Mouse (Mus musculus) ES-E14 (cell line): ENCODE results near the gene Zc3h13. TPM values are rescaled to one million over a fixed set of nuclear protein-coding genes. Genes with fewer than 3 reads are reported as not detected.

Experiments
- DNase-seq: peaks from one replicate; pipeline ENCODE4 v3.0.0-alpha.2; 2013; ENCODE audit warnings: low read depth, low spot score
- H3K27ac ChIP-seq: 2 replicates; pipeline ENCODE4 v1.5.1; 2012; ENCODE audit warnings: low read depth, mild to moderate bottlenecking, low read length, moderate library complexity, mixed read lengths; ENCODE audit not compliant: poor library complexity, insufficient read depth, severe bottlenecking
- H3K36me3 ChIP-seq: 2 replicates; pipeline ENCODE4 v1.6.1; 2012; ENCODE audit warnings: mild to moderate bottlenecking, low read length, moderate library complexity, mixed read lengths; ENCODE audit not compliant: control insufficient read depth, poor library complexity, insufficient read depth, severe bottlenecking
- H3K4me1 ChIP-seq, 2 experiments: fragments of 150-350 bp in 1 of 2; sonication (generic) in 1 of 2; 2 replicates each; pipeline ENCODE4 v1.6.1; 2012; ENCODE audit warnings: low read length in 2 of 2, mild to moderate bottlenecking in 1 of 2, mixed read lengths in 1 of 2; ENCODE audit not compliant: control insufficient read depth in 2 of 2, insufficient read depth in 2 of 2, poor library complexity in 1 of 2
- H3K4me3 ChIP-seq, 2 experiments: fragments of 150-350 bp in 1 of 2; sonication (generic) in 1 of 2; 2 replicates each; pipeline ENCODE4 v1.5.1; 2012; ENCODE audit warnings: low read length in 2 of 2, low read depth in 1 of 2, mild to moderate bottlenecking in 1 of 2, mixed read lengths in 1 of 2; ENCODE audit not compliant: insufficient read depth in 1 of 2, poor library complexity in 1 of 2, severe bottlenecking in 1 of 2
- H3K9ac ChIP-seq: 2 replicates; pipeline ENCODE4 v1.6.1; 2012; ENCODE audit warnings: low read depth, mild to moderate bottlenecking, low read length, mixed read lengths; ENCODE audit not compliant: poor library complexity, insufficient read depth, severe bottlenecking
- H3K9me3 ChIP-seq: fragments of 150-350 bp; sonication (generic); 2 replicates; pipeline ENCODE4 v1.6.1; 2012; ENCODE audit warnings: low read depth, mild to moderate bottlenecking, low read length; ENCODE audit not compliant: control insufficient read depth, insufficient read depth
- CHD2 ChIP-seq: IDR thresholded peaks from 2 replicates; pipeline ENCODE4 v1.6.1; 2014; ENCODE audit warnings: mild to moderate bottlenecking, low read depth, low read length, inconsistent platforms
- HCFC1 ChIP-seq: IDR thresholded peaks from 2 replicates; pipeline ENCODE4 v1.6.1; 2012; ENCODE audit warnings: low read length, inconsistent platforms, borderline replicate concordance; ENCODE audit not compliant: insufficient read depth
- MAFK ChIP-seq: IDR thresholded peaks from 2 replicates; pipeline ENCODE4 v1.6.1; 2014; ENCODE audit warnings: mild to moderate bottlenecking, low read depth, low read length, inconsistent platforms; ENCODE audit not compliant: insufficient read depth
- ZC3H11A ChIP-seq: IDR thresholded peaks from 2 replicates; pipeline ENCODE4 v1.6.1; 2012; ENCODE audit warnings: low read depth, mild to moderate bottlenecking, inconsistent platforms, low read length, borderline replicate concordance
- ZNF384 ChIP-seq: IDR thresholded peaks from 2 replicates; pipeline ENCODE4 v1.6.1; 2012; ENCODE audit warnings: low read depth, low read length, inconsistent platforms
- in situ Hi-C, 2 experiments: fragments of 600-800 bp; cut with MboI; formaldehyde crosslinking; loops; one replicate each; pipeline ENCODE4 v1.15.1; 2025; ENCODE audit warnings: low sequenced_read_pairs in 2 of 2, inconsistent platforms in 1 of 2; ENCODE audit not compliant: unreplicated experiment in 2 of 2
- total RNA-seq: library from RNA; depleted of rRNA; stranded (reverse); fragments of 300-350 nt; gene quantifications from 2 replicates; pipeline ENCODE4 v1.2.3, GENCODE M21; 2012; rRNA removed

Zc3h13 gene
- total RNA-seq, 1 experiment = 19.4 TPM

GRCm38 (mm10) chr14:75375006-75375598 lies 90.9 kb downstream of the Zc3h13 start:
- DNase-seq = no peak
- no peak overlapping the region for H3K9ac ChIP-seq
- H3K36me3 ChIP-seq = no peaks in the 10 kb centered on the region
- H3K4me3 ChIP-seq = no peak overlapping the region
- no peak overlapping the region for H3K27ac ChIP-seq
- TF ChIP-seq HCFC1 (no peak), MAFK (no peak), ZC3H11A (no peak), CHD2 (no peak), ZNF384 (no peak)
- H3K4me1 ChIP-seq = peaks cover 9 to 14% of the 10 kb centered on the region in 2 experiments
- in situ Hi-C loops = no loop called here
- no peaks in the 10 kb centered on the region for H3K9me3 ChIP-seq

- Histone ChIP-seq H3K4me1 (peaks cover 9 to 14% of the 10 kb centered on the region in 2 experiments), H3K27ac (no peak overlapping the region), H3K4me3 (no peak overlapping the region), H3K9ac (no peak overlapping the region), H3K36me3 (no peaks in the 10 kb centered on the region), H3K9me3 (no peaks in the 10 kb centered on the region)
- in situ Hi-C loops = no loop called here
- peak; percentile 78 for DNase-seq
- TF ChIP-seq HCFC1 (no peak), CHD2 (peak; percentile 88)
These were observed 92.1 kb downstream of the Zc3h13 start for GRCm38 (mm10) chr14:75376256-75376655.

GRCm38 (mm10) chr14:75377612-75378011 lies 93.4 kb downstream of the Zc3h13 start:
- H3K9ac ChIP-seq = no peak overlapping the region
- TF ChIP-seq ZNF384 = no peak
- TF ChIP-seq CHD2 = no peak
- no peak for TF ChIP-seq ZC3H11A
- TF ChIP-seq HCFC1 = no peak
- no peak for TF ChIP-seq MAFK
- no peak overlapping the region for H3K27ac ChIP-seq
- H3K4me1 ChIP-seq = peaks cover 7 to 9% of the 10 kb centered on the region in 2 experiments
- H3K9me3 ChIP-seq = no peaks in the 10 kb centered on the region
- DNase-seq = no peak
- no peaks in the 10 kb centered on the region for H3K36me3 ChIP-seq
- H3K4me3 ChIP-seq = no peak overlapping the region
- in situ Hi-C loops = no loop called here

Other genes starting within 250 kb of the Zc3h13 start
- gene Lrrc63, start 153.5 kb upstream of the Zc3h13 start, total RNA-seq = not detected in 2 replicates
- gene Lcp1, start 153.3 kb upstream of the Zc3h13 start, total RNA-seq = 0.79 and 2.8 TPM in 2 replicates
- 0.80 and 1.3 TPM in 2 replicates for gene Cpb2, start 42.1 kb upstream of the Zc3h13 start, total RNA-seq
- gene Siah3, start 171.6 kb downstream of the Zc3h13 start, total RNA-seq = not detected in 2 replicates